Mouse (Mus musculus) stomach, embryonic 14.5 days (tissue): ENCODE data around the gene Slc35g3. TPM values are rescaled to one million over a fixed set of nuclear protein-coding genes. Genes with fewer than 3 reads are reported as not detected.

ENCODE experiments used
- ATAC-seq: fragments of 200-750 bp; cut with Nextera tagmentation; 2 replicates; pipeline ENCODE4 v1.8.0; 2017; ENCODE audit warnings: low read depth, moderate TSS enrichment; ENCODE audit not compliant: insufficient number of reproducible peaks, insufficient read depth, low FRiP score
- H3K27ac ChIP-seq: fragments of 300-500 bp; sonication (generic); 2 replicates; pipeline ENCODE4 v1.5.1; 2014; ENCODE audit warnings: mild to moderate bottlenecking, low read length, moderate library complexity, mixed read lengths
- H3K27me3 ChIP-seq: fragments of 300-500 bp; sonication (generic); 2 replicates; pipeline ENCODE4 v1.6.1; 2014; ENCODE audit warnings: low read length, control low read depth, mixed read lengths; ENCODE audit not compliant: control insufficient read depth, insufficient read depth
- H3K36me3 ChIP-seq: fragments of 300-500 bp; sonication (generic); 2 replicates; pipeline ENCODE4 v1.6.1; 2014; ENCODE audit warnings: mild to moderate bottlenecking, control low read depth, low read length, moderate library complexity, mixed read lengths; ENCODE audit not compliant: control insufficient read depth, insufficient read depth
- H3K4me1 ChIP-seq: fragments of 300-500 bp; sonication (generic); 2 replicates; pipeline ENCODE4 v1.6.1; 2014; ENCODE audit warnings: low read length, control low read depth, mixed read lengths; ENCODE audit not compliant: control insufficient read depth, insufficient read depth
- H3K4me2 ChIP-seq: fragments of 300-500 bp; sonication (generic); replicated peaks from 2 replicates; pipeline ENCODE4 v1.6.1; 2014; ENCODE audit warnings: low read depth, low read length, control low read depth
- H3K4me3 ChIP-seq: fragments of 300-500 bp; sonication (generic); 2 replicates; pipeline ENCODE4 v1.5.1; 2014; ENCODE audit warnings: low read depth, low read length, control low read depth
- H3K9ac ChIP-seq: fragments of 300-500 bp; sonication (generic); replicated peaks from 2 replicates; pipeline ENCODE4 v1.6.1; 2014; ENCODE audit warnings: low read depth, mild to moderate bottlenecking, control low read depth, low read length, moderate library complexity, mixed read lengths
- H3K9me3 ChIP-seq: fragments of 300-500 bp; sonication (generic); 2 replicates; pipeline ENCODE4 v1.6.1; 2016; ENCODE audit warnings: low read depth, low read length, control low read depth; ENCODE audit not compliant: control insufficient read depth
- WGBS: fragments of 180-500 bp; shearing (Covaris S2); extraction: QIAGEN DNeasy Blood & Tissue Kit; methylation state at CpG from one replicate; pipeline ENCODE4 v1.1.7; 2014; 5-methylcytosine and 5-hydroxymethylcytosine counted together
- polyA plus RNA-seq: library from polyadenylated mRNA; unstranded; fragments of >200 nt; fragmentation: Nextera tagmentation; extraction: Ambion mirVana; gene quantifications from 2 replicates; pipeline ENCODE4 v1.2.1, GENCODE M21; 2014

The Slc35g3 gene
- polyA plus RNA-seq, 1 experiment from 2014 or later: not detected

GRCm38 (mm10) chr11:69795168-69795982 lies 33.6 kb upstream of the Slc35g3 start, which contains the start of gene Chrnb1:
Chrnb1 (minus strand) TSS chr11:69795943.
- H3K9ac ChIP-seq: 0 out of 2 replicates have a peak within 1 kb of the TSS, but pooled peaks have one; percentile 28
- no peak within 1 kb of the TSS for H3K27ac ChIP-seq
- WGBS: 1% methylated on average over 52 of the region's 52 CpGs

GRCm38 (mm10) chr11:69793429-69793828 lies 31.7 kb upstream of the Slc35g3 start:
- Histone ChIP-seq H3K9me3 (no peaks in the 10 kb centered on the region), H3K27ac (no peak overlapping the region), H3K27me3 (no peaks in the 10 kb centered on the region), H3K4me1 (no peaks in the 10 kb centered on the region; the same call in 1 of the 2 replicates), H3K36me3 (no peaks in the 10 kb centered on the region), H3K4me2 (no peak overlapping the region), H3K9ac (no peak overlapping the region), H3K4me3 (no peak overlapping the region)
- WGBS: 66% methylated on average over 5 of the region's 5 CpGs
- ATAC-seq: no peak

More at GRCm38 (mm10) chr11:69795168-69795982, 33.6 kb upstream of the Slc35g3 start, which contains the start of gene Chrnb1:
- ATAC-seq: peak; percentile 97
- Histone ChIP-seq H3K4me3 (peak within 1 kb of the TSS; percentile 44), H3K27me3 (no peaks in the 10 kb centered on the region), H3K9me3 (no peaks in the 10 kb centered on the region), H3K4me1 (peaks cover 15% of the 10 kb centered on the region), H3K36me3 (no peaks in the 10 kb centered on the region), H3K4me2 (peak within 1 kb of the TSS; percentile 95)

GRCm38 (mm10) chr11:69791420-69791819 lies 29.7 kb upstream of the Slc35g3 start:
- no peaks in the 10 kb centered on the region for H3K36me3 ChIP-seq
- H3K9ac ChIP-seq: no peak overlapping the region
- ATAC-seq: no peak
- no peaks in the 10 kb centered on the region for H3K27me3 ChIP-seq
- H3K4me3 ChIP-seq: no peak overlapping the region
- H3K27ac ChIP-seq: no peak overlapping the region
- no peak overlapping the region for H3K4me2 ChIP-seq
- no peaks in the 10 kb centered on the region; the same call in 1 of the 2 replicates for H3K4me1 ChIP-seq
- no peaks in the 10 kb centered on the region for H3K9me3 ChIP-seq
- WGBS: 69% methylated on average over 5 of the region's 5 CpGs

GRCm38 (mm10) chr11:69789431-69789830 lies 27.7 kb upstream of the Slc35g3 start:
- 60% methylated on average over 5 of the region's 5 CpGs for WGBS
- no peak for ATAC-seq
- Histone ChIP-seq H3K36me3 (no peaks in the 10 kb centered on the region), H3K9ac (no peak overlapping the region), H3K27ac (no peak overlapping the region), H3K4me2 (no peak overlapping the region), H3K4me3 (no peak overlapping the region), H3K9me3 (no peaks in the 10 kb centered on the region), H3K4me1 (peaks cover 3% of the 10 kb centered on the region; the same call in 1 of the 2 replicates), H3K27me3 (no peaks in the 10 kb centered on the region)

- Histone ChIP-seq H3K4me3 (no peak overlapping the region), H3K9me3 (no peaks in the 10 kb centered on the region), H3K36me3 (no peaks in the 10 kb centered on the region), H3K4me2 (no peak overlapping the region), H3K4me1 (peaks cover 3% of the 10 kb centered on the region; the same call in 1 of the 2 replicates), H3K27me3 (no peaks in the 10 kb centered on the region), H3K9ac (no peak overlapping the region), H3K27ac (no peak overlapping the region)
- ATAC-seq: no peak
- WGBS: 87% methylated on average over 5 of the region's 5 CpGs
These were observed 25.5 kb upstream of the Slc35g3 start for GRCm38 (mm10) chr11:69787306-69787705.

GRCm38 (mm10) chr11:69784793-69785272 lies 23.1 kb upstream of the Slc35g3 start:
- Histone ChIP-seq H3K4me2 (peak overlapping the region; percentile 37), H3K9me3 (no peaks in the 10 kb centered on the region), H3K27ac (no peak overlapping the region), H3K9ac (no peak overlapping the region), H3K36me3 (no peaks in the 10 kb centered on the region), H3K27me3 (no peaks in the 10 kb centered on the region), H3K4me1 (peaks cover 3% of the 10 kb centered on the region; the same call in 1 of the 2 replicates), H3K4me3 (0 out of 2 replicates have a peak overlapping the region, but pooled peaks have one; percentile 11)
- peak; percentile 72; the same call in 1 of the 2 replicates for ATAC-seq
- 27% methylated on average over 15 of the region's 15 CpGs for WGBS

GRCm38 (mm10) chr11:69781828-69782227 lies 20.1 kb upstream of the Slc35g3 start:
- WGBS: 24% methylated on average over 4 of the region's 4 CpGs

GRCm38 (mm10) chr11:69778985-69779384 lies 17.2 kb upstream of the Slc35g3 start:
- Histone ChIP-seq H3K36me3 (peaks cover 6% of the 10 kb centered on the region; the same call in 1 of the 2 replicates), H3K4me1 (no peaks in the 10 kb centered on the region), H3K27me3 (no peaks in the 10 kb centered on the region), H3K4me3 (no peak overlapping the region), H3K9me3 (no peaks in the 10 kb centered on the region), H3K9ac (no peak overlapping the region), H3K4me2 (no peak overlapping the region), H3K27ac (no peak overlapping the region)
- 49% methylated on average over 7 of the region's 7 CpGs for WGBS
- ATAC-seq: no peak

More at GRCm38 (mm10) chr11:69781828-69782227, 20.1 kb upstream of the Slc35g3 start:
- H3K27me3 ChIP-seq: no peaks in the 10 kb centered on the region
- no peaks in the 10 kb centered on the region for H3K9me3 ChIP-seq
- ATAC-seq: no peak
- no peak overlapping the region for H3K27ac ChIP-seq
- H3K4me1 ChIP-seq: peaks cover 3% of the 10 kb centered on the region; the same call in 1 of the 2 replicates
- no peak overlapping the region for H3K4me2 ChIP-seq
- no peak overlapping the region for H3K4me3 ChIP-seq
- no peak overlapping the region for H3K9ac ChIP-seq
- H3K36me3 ChIP-seq: peaks cover under 1% of the 10 kb centered on the region; the same call in 1 of the 2 replicates
